Mouse (Mus musculus) thymus, postnatal 4 days (tissue): ENCODE measurements around the gene Gm11541.

Experiments
- DNase-seq: peaks from one replicate; pipeline ENCODE4 v3.0.0; 2021

Gene Gm11541

GRCm38 (mm10) chr11:94704472-94704871 is at the start of gene Gm11541:
Gm11541 (minus strand) TSS chr11:94704499.
- DNase-seq: no peak

DNA sequence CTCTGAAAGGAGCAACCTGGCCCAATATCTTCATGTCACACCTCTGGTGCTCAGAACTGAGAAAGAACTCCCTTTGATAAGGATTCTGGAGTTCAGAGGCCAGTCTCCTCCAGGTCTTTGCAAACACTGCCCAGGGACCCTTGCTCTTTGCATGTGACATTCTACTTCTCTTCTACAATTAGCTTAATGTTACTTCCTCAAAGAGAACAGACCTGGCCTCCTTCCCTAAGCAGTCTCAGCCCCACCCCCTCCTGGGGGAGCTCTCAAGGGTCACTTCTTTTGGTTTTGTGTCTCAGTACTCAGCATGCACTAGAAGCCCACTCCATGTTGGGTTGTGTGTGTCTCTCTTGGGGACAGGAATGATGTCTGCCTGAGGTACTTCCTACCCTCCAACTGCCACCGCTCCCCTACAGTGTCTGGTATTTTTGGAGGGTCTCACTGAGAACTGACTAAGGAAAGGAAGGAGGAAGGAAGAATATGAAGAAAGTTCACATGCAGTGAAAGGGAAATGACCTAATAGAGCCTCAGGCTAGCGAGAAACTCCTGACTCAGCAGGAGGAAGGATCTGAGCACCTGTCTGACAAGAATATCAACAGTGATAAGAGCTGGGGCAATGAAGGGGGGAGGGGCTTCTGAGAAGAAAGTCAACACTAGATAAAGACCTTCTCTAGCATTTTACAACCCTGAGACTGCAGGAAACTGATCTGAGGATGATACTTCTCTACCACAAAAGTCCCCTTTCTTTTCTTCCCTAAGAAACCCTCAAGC is 48.8 kb upstream of the Gm11541 start:
- no peak for DNase-seq

DNA sequence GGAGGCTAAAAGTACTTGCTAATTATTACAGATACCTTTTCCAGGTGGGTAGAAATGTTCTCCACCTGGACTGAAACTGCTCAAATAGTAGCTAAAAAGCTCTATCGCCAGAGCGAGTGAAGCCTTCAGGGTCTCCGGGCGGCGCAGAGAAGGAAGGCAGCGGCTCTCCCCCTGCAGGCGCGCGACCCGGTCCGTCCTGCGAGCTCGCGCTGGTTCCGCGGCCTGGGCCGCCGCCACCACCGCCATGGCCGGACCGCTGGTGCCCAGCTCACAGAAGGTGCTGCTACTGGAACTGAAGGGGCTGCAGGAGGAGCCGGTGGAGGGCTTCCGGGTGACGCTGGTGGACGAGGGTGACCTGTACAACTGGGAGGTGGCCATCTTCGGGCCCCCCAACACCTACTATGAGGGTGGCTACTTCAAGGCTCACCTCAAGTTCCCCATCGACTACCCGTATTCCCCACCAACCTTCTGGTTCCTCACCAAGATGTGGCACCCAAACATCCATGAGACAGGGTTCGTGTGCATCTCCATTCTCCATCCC is 37.5 kb upstream of the Gm11541 start, which contains the start of gene Cdc34b:
Cdc34b (plus strand) TSS at position 51 of the 541 bp plus-strand sequence.
- DNase-seq: no peak

DNA sequence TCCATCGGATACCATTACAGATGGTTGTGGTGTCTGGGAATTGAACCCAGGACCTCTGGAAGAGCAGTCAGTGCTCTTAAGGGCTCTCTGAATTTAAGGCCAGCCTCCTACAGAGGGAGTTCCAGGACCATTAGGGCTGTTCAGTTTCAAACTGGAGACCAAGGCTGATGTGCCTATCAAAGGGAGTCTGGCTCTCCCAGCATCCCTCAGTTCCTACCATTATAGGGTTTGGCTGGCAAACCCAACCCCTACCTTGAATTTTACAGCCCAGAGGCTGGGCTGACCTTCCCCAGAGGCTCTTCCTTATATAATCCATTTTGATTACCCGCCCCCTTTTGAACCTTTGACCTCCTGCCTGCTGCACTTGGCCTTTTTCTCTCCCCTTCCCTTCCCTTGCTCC is 31.4 kb upstream of the Gm11541 start:
- no peak for DNase-seq

DNA sequence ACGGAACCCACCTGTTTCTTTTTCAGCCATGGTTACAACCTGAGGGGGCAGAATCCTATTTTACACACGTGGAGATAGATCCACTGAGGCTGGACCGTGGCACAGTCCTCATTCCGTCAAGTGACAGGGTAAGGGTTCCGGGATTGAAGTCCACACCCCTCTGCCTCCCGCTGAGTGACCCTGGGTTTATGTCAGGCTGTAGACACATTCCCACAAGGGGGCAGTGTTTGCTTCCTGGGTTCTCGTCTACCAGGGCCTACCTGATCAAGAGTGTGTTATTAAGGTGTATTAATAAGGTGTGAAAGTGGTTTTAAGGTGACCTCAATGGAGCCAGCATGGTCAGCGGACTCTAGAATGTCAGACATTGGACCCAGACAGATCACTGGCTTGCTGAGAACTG is 28.5 kb upstream of the Gm11541 start:
- peak; percentile 69 for DNase-seq

DNA sequence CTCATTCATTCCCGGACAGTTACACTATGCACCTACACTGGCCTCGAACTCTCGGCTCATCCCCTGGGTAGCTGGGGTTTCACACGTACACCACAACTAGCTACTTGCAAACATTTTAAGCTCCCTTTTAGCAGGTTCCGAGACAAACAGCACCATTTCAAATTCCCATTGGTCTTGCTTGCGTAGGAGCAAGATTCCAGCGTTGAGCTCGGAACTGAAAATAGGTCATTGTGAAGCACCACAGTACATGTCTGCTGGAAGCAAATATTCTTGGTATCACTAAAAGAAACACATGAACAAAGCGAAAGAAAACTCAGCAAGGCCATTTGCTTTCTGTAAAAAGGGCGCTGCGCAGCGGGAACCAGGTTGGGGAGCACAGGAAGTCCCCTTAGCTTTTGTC is 26.9 kb upstream of the Gm11541 start:
- no peak for DNase-seq

DNA sequence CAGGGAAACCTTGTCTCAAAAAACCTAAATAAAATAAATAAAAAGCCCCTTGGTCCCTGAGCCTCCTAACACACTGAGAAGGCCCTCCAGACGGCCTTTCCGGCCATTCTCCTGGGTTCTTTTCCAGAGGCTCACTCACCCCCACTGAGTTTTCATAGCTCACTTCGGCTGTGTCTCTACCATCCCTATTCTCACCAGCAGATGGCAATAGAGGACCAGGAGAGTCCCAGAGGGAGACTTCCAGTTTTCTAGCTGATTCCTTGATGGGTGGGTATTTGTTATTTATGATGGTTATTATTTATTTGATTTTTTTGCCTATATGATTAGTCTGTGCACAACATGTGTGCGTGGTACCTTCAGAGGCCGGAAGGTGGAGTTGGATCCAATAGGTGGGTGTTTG is 26.0 kb upstream of the Gm11541 start:
- peak; percentile 82 for DNase-seq

DNA sequence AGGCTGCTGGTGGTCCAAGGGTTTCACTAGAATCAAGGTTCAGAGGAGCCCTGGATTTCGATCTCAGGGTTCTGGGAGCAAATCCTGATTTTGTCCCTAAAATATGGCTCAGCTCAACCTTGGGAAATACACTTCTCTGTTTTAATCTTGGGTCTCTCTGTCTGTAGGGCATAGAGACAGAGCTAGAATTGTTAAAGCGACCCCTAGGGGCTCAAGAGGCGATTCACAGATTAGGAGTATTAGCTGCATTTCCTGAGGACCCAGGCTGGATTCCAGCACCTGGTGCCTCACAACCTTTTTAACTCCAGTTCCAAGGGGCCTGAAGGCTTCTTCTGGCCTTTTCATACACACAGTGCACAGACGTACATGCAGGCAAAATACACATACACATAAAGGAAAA is 25.3 kb upstream of the Gm11541 start:
- DNase-seq: peak; percentile 26

DNA sequence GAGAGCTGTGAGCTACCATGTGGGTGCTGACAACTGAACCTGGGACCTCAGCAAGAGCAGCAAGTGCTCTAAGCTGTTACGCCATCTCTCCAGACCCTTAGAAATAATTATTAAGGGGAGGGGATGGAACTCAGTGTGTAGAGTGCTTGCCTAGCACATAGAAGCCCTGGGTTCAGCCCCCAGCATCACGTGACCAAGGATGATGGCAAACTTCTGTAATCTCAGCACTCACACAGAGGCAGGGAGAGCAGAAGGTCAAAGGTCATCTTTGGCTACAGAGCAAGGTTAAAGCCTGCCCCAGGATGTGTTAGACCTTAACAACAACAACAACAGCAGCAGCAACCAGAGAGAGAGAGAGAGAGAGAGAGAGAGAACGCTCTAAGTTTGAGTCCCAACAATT is 24.2 kb upstream of the Gm11541 start:
- no peak for DNase-seq

- DNase-seq: no peak
Observed at GRCm38 (mm10) chr11:94727306-94727705, 23.0 kb upstream of the Gm11541 start.

DNA sequence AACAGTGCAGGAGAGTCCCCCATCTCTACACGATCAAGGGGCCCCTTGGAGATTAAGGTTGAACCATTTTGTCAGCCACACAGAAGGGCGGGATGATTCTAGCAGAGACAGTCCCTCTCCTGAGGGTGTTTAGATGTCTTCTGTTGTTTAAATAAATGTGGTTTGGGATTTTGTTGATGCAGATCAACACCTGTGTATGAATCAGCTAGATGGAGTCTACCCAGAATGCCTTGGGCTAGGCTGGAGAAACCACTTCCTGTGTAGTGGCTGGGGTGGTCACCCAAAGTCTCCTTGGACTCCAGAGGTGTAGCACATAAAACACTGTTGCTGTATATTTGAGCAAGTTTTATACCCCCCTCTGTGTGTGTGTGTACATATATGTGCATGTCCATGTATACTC is 14.9 kb upstream of the Gm11541 start:
- DNase-seq: peak; percentile 40

GRCm38 (mm10) chr11:94718113-94718909 is 14.0 kb upstream of the Gm11541 start:
- DNase-seq: peak; percentile 16

GRCm38 (mm10) chr11:94717239-94717638 is 12.9 kb upstream of the Gm11541 start:
- DNase-seq: peak; percentile 16

GRCm38 (mm10) chr11:94716754-94717153 is 12.5 kb upstream of the Gm11541 start:
- peak; percentile 72 for DNase-seq

DNA sequence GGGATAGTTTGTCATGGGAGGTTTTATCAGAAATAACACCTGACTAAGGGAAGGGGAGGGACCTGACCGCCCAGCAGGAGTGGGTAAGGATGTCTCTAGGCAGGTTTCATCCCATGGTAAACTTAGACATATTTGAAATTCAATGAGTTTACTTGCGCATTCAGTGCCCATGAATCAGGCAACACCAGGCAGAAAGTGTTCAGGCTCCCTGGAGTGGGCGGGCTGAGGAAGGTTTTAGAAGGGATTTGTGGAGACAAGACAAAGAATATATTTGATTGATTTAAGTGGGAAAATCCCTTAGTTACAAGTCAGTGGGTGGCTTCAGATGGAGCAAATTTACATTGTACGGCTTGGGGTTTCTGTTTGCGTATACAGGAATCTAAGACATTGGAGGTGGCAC is 11.3 kb upstream of the Gm11541 start:
- DNase-seq: no peak

GRCm38 (mm10) chr11:94713246-94713860 is 9.1 kb upstream of the Gm11541 start:
- peak; percentile 36 for DNase-seq

DNA sequence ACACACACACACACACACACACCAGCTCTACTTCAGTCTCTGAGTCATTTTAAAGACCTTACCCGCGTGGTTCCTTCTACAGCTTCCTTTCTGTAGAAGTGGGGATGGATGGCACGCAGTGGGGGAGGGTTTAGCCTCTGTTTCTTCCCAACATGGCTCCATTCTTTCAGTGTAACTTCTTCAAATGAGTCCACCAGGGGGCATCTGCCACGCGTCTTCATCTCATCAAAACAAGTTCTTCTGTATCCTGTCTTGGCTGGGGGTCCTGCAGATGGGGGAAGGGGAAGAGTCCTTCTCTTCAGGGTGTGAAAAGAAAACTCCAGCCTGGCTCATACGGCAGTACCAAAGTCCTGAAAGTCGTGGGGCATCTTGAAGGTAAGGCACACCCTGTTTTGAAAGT is 279 bp downstream of the Gm11541 start:
- DNase-seq: peak; percentile 46

GRCm38 (mm10) chr11:94702216-94702610 is 2.1 kb downstream of the Gm11541 start:
- DNase-seq: no peak

- peak; percentile 50 for DNase-seq
Observed at GRCm38 (mm10) chr11:94701401-94702215, 2.7 kb downstream of the Gm11541 start.

DNA sequence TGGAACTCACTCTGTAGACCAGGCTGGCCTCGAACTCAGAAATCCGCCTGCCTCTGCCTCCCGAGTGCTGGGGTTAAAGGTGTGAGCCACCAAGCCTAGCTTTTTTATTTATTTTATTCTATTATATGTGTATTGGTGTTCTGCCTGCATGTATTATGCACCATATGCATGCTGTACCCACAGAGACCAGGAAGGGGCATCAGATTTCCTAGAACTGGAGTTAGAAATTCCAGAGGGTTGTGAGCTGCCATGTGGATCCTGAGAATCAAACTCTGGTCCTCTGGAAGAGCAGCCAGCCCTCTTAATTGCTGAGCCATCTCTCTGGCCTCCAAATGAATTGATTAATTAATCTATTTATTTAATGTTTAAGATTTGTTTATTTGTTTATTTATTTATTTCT is 4.9 kb downstream of the Gm11541 start:
- no peak for DNase-seq

DNA sequence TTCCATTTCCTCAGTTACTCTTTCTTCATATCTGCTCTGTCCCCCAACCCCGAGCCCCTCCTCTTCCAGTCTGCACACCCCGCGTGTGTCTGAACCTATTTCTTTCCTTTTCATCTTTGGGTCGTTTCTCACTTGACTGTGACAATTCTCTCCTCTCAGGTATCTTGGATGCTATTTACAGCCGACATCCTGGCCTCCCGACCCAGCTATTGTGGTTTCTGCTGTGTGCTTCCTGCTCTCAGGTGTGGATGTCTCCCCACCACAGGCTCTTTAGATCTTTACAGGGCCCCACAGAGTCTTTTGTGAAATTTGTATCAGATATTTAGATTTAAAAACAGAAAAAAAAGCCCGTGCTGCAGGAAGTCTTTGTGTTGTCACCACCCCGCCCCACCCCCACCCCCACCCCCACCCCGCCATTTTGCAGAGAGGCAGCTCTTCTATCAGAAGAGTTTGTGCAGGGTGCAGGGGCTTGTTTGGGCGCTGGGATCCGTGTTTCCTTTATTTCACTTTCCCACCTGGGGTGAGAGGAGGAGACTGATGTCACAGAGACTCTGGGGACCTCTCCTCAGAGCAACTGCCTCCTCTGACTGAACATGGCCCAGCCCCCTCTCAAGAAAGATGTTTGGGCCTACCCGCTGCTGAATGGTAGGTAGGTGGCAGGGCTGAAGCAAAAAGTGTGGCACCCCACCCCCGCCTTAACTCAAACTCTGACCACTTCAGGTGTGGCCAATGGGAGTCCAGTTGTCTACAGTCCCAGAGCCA is 6.4 kb downstream of the Gm11541 start:
- DNase-seq: peak; percentile 66

DNA sequence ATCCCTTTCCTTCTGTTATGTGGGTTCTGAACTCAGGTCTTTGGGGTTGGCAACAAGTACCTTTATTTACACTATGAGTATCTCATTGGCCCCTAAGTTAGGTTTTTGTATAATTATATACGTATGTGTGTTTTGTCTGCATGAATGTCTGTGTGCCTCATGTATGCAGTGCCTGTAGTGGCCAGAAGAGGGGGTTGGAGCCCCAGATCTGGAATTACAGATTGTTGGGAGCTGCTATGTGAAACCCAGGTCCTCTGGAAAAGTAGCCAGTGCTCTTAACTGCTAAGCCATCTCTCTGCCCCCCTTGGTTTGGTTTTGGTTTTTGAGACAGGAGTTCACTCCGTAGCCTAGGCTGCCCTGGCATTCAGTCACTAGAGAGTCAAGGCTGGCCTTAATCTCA is 7.2 kb downstream of the Gm11541 start:
- DNase-seq: peak; percentile 60
